Mouse (Mus musculus) adipocyte (in vitro differentiated cells): ENCODE data around the gene Tmem39a.

Experiments
- DNase-seq: peaks from one replicate; pipeline ENCODE4 v3.0.0-alpha.2; 2016; ENCODE audit warnings: low spot score

The Tmem39a gene

DNA sequence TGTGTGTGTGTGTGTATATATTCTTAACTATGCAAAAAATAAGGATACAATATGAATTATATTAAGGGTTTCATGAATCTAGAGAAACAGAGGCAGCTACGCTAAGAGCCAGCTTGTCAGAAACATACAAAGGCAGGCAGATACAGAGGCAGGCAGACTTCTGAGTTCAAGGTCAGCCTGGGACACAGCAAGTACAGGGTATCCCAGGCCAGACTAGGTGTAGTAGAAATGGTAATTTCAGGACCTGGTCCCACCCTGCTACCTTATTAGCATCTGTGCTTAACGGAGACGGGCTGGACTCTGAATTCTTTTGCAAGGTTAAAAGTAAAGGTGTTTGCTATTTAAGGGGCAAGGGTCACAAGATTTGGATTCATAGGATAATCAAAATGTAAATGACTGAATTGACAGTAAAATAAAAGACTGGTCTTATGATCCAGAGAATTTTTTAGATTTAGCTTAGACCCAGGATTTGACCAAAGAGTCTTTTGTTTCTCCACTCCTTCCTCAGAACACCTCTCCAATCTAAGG, at the start of gene Tmem39a:
Gene Tmem39a (plus strand): TSS at position 478 of the 528 bp plus-strand sequence.
- DNase-seq, result no peak

DNA sequence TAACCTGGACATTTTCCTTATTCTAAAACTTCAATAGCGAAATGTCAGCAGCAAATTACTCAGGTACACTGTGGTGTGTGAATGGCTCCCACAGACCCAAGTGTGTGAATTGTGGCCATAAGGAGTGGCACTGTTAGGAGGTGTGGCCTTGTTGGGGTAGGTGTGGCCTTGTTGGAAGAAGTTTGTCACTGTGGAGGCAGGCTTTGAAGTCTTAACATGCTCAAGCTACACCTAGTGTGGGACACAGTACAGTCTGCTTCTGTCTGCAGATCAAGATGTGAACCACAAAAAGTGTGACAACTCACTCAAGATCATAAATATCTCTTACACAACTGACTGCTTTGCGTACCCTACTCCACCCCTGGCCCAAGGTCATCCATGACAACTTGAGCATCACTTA, 47.7 kb upstream of the Tmem39a start:
- DNase-seq, result no peak

GRCm38 (mm10) chr16:38519140-38519539, 39.4 kb upstream of the Tmem39a start:
- DNase-seq, result no peak

DNA sequence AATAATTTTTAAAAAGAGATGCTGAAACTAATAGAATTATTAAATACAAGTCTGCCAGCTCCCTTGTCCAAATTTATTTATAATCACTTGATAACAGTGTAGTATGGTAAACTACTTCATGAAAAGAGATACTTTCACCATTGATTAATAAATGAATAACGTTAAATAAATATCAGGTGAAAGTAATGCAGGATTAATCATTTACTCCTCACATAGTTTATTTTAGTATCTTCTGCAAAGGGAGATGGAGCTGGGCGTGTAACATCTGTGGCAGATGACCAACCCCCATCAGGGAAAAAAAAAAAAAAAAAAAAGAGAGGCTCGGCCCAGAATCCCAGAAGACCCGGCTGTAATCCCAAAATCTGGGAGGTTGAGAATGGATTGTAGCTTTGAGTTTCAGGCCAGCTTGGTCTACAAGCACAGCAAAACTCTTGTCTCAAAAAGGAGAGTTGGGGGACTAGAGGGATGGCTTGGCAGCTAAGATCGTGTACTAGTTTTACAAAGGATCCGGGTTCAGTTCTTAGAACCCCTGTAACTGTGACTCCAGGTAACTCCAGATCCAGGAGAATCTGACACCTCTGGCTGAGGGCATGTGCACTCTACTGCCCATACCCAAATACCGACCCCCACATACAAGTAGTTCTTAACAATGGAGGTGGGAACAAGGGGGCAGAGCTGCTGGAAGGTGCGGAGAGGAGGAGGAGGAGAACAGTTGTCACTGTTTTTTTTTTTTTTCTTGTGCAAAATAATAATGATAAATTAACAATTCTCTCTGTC, 37.1 kb upstream of the Tmem39a start:
- peak; percentile 29 for DNase-seq

DNA sequence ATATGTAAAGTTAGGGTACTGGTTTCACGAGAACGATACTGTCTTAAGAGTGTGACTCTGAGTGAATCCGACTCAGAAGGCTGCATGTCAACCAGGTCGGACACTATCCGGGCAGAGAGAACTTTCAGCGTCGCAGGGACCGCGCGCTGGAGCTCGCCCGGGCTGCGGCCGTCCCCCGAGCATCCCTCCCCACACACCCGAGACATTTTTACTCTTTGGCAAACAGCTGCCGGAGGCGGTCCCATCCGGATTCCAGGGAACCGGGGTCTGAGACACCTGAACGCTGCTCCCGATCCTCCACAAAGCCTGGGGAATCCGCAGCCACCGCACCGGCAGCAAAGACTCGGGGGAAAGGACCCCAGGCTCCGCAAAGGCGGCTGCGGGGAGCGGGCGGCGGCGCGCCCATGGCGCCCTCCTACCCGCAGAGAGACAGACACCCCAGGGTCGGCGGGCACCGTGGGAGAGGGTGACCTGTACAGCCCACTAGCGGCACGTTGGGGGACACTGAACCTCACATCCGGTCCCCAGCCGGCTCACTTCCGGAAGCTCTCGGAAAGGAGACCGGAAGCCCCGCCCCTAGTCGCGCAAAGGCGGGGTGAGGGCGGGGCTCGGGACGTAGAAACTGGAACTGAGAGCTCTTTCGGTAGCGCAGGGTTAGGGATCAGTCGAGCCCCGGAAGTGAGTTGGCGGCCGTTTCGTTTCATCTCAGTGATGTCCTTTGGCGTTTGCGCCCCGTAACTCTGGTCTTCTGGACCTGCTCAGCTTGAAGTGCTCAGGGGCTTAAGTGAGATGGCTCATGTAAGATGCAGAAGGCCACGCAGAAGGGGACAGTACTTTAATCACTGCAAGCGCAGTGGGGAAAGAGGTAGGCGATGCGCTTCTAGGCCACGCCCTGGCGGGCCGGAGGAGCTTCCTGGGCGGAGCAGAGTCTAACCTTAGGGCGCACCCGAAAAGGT, 36.1 kb upstream of the Tmem39a start, which contains the start of gene Timmdc1:
Gene Timmdc1 (minus strand): TSS at position 535 of the 956 bp plus-strand sequence.
- peak; percentile 99 for DNase-seq

- no peak for DNase-seq
These were observed 32.2 kb upstream of the Tmem39a start for GRCm38 (mm10) chr16:38526264-38526663.

DNA sequence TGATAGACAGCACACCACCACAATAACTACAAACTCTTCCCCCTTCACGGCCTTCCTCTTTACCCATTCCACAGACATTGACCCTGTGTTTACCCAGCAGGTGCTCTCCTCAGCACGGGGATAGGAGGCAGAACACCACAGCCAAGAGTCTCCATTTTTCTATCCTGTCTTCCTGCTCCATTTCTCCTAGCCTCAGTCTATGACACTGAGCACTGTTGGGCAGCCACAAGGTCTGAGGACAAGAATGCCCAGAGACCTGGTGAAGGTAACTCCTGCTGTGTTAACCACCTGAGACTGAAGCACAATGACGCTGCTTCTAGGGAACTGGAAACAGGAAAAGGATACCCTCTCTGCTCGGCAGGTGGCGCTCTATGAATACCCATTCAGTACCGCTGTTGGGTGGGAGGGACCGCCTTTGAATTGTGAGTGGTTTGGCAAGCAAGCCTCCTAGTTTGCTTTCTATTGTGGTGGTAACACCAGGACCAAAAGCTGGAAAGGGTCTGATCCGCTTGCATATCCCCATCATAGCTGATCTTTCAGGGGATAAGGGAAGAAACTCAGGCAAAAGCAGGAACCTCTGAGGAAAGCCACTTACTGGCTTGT, 21.9 kb upstream of the Tmem39a start:
- peak; percentile 63 for DNase-seq

DNA sequence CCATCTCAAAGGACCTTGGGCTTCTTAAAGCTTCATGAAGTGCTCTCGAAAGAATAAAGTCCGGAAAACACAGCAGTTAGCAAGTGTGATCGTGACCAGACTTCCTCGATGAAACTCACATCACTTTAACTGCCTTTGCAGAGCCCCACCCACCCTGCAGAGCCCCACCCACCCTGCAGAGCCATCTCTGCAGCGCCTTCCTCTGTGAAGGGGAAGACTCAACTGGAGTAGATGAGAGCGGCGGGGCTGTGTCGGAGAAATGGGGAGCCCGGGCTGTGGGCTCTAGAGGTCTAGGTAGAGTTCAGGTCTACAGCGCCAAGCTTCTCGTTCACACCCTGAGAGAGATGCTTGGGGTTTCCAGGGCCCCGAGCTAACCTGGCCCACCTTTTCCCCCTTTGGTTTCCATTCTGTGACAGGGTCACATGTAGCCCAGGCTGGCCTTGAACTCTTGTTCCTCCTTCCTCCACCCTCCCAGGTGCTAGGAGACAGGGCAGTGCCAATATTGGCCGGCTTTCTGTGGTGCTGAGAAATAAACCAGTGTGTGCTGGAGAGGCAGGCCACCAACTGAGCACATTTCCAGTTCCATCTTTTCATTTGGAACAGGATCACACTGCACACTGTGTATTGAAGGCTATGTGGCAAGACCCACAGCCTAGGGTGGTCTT, 19.6 kb upstream of the Tmem39a start:
- no peak for DNase-seq

GRCm38 (mm10) chr16:38548000-38548399, 10.5 kb upstream of the Tmem39a start:
- no peak for DNase-seq

DNA sequence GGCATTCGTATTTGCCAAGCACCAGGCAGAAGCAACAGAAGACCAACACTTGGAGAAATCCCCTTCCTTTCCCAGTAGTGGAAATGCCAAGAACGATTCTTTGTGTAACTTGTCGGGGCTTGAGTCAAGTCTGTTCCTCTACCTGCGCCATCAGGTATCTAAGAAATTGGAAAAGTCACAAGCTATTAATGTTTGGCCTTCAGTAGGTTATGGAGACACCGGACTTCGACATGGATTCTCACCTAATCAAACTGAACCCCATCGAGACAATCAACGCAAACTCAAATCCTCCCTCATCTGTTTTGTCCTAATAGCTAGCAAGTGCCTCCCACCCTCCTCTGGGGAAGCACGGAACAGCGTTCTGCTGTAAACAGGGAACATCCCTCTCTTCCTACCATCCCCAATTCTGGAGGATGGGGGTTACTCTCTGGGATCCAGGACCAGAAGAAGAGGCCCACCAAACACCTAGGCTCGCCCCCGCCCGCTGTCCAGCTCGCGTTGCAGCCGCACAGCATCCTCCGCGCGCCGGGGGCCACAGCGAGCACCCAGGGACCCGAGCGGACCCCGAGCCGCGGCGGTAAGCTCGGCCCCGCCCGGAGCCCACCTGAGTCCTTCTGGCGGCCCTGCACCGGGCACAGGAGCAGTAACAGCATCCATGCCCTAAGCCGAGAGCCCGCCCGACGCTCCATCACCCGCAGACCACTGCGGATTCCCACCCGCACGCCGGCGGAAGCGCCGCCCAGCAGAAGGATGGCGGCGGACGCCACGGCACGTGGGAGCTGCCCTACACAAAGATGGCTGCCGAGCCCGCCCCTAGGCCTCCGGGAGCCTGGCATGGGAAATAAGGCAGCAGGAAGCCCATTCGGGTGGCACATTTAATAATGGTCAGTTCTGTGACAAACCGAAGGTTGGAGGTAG, 8.8 kb upstream of the Tmem39a start, which contains the start of gene Poglut1:
Gene Poglut1 (minus strand): TSS at position 780 of the 918 bp plus-strand sequence.
- peak; percentile 76 for DNase-seq

DNA sequence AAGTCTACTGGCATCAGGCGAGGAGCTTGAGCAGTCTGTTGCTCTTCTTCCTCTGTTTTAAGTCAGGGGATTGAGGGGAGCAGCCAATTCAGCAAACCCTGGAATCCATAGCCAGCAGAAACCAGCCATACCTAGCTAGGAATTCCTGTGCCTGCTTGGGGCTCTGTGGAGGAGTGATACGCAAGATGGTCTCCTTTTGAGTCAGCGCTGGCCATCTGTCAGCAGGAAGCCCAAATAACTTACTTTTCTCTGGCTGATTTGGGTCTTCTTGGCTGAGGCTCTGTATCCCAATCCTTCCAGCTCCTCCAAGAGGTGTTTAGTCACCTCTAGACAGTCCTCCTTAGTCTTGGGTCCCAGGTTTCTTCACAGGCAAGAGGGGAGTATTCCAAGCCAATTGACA, 2.5 kb upstream of the Tmem39a start:
- DNase-seq, result no peak

DNA sequence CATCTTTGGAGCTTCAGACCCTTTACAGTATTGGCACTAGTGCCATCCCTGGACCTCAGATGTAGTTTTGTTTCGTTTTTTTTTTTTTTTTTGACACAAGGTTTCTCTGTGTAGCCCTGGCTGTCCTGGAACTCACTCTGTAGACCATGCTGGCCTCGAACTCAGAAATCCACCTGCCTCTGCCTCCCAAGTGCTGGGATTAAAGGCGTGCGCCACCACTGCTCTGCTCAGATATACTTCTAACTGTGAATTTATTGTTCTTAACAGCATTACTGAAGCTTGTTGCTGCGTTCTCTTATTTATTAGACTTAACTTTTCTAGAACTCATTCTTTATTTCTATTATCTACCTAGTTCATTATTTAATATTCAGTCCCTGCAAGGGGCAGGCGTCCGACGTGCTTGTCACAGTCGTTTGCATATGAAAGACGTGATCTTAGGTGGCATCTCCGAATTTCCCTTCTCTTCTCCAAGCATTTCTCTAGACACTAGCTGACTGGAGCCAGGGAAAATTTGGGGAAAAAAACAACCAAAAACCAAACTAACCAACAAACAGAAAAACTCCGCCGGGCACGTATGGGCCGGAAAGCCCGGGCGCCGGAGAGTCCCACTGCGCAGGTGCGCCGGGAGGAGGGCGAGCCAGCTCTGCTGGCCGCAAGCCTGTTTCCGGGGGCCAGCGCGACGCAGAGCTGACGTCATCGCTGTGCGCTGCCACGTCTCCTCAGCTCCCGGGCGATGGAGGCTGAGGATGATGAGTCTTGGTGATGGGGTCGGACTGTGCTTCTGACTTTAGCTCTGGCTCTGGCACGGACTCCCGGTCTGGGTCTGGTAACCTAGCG, 3.9 kb downstream of the Tmem39a start:
- peak; percentile 95 for DNase-seq

GRCm38 (mm10) chr16:38562968-38563327, 4.5 kb downstream of the Tmem39a start:
- peak; percentile 45 for DNase-seq

GRCm38 (mm10) chr16:38563516-38563915, 5.0 kb downstream of the Tmem39a start:
- no peak for DNase-seq

GRCm38 (mm10) chr16:38568192-38568591, 9.7 kb downstream of the Tmem39a start:
- no peak for DNase-seq

- DNase-seq, result no peak
These were observed 13.0 kb downstream of the Tmem39a start for GRCm38 (mm10) chr16:38571481-38571880.

- DNase-seq, result no peak
These were observed 26.3 kb downstream of the Tmem39a start for GRCm38 (mm10) chr16:38584761-38585160.

GRCm38 (mm10) chr16:38585186-38585585, 26.7 kb downstream of the Tmem39a start:
- DNase-seq, result no peak

- DNase-seq, result no peak
These were observed 28.7 kb downstream of the Tmem39a start for GRCm38 (mm10) chr16:38587163-38587562.

- no peak for DNase-seq
These were observed 29.1 kb downstream of the Tmem39a start for GRCm38 (mm10) chr16:38587572-38587971.
